Mouse (Mus musculus) cerebellum, adult 2 months (tissue): ENCODE measurements around the gene Nudt22.

Experiments
- CTCF ChIP-seq: fragments of 200-500 bp; IDR thresholded peaks from 2 replicates; pipeline ENCODE4 v1.5.1; 2011; ENCODE audit warnings: low read depth, mild to moderate bottlenecking, control low read depth, low read length, moderate library complexity, borderline replicate concordance; ENCODE audit not compliant: insufficient read depth
- POLR2A ChIP-seq: fragments of 200-500 bp; IDR thresholded peaks from 2 replicates; pipeline ENCODE4 v1.6.1; 2011; ENCODE audit warnings: low read length, control low read depth, borderline replicate concordance; ENCODE audit not compliant: insufficient read depth

DNA sequence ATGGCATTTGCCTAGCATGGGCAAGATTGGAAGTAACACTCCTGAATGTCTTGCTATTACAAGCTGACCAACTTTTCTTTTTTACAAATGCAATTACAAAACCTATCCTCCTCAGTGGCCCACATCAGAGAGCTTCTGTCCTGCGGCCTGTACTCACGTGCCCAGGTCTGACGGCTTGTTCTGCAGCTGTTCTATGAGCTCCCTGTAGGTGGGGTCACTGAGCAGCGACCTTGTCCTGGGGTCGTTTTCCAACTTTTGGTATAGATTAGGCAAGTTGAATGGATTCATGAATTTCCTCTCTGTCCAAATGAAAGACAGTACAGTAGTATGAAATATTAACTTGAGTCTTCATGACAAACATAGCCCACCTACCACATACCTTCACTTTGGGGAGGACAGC, 38.1 kb upstream of the Nudt22 start:
- TF ChIP-seq CTCF (no peak), POLR2A (no peak)
